Mouse (Mus musculus) G1E (cell line): ENCODE measurements around the gene Amhr2.

ENCODE experiments used
- CTCF ChIP-seq: IDR thresholded peaks from 2 replicates; pipeline ENCODE4 v1.5.1; 2012; ENCODE audit warnings: low read depth, low read length, inconsistent platforms, mixed read lengths
- GATA2 ChIP-seq: IDR thresholded peaks from 2 replicates; pipeline ENCODE4 v1.6.1; 2012; ENCODE audit warnings: low read depth, low read length, inconsistent platforms, borderline replicate concordance
- TAL1 ChIP-seq: conservative IDR thresholded peaks from 2 replicates; pipeline ENCODE4 v1.6.1; 2012; ENCODE audit warnings: low read depth, low read length, inconsistent platforms, mixed read lengths

DNA sequence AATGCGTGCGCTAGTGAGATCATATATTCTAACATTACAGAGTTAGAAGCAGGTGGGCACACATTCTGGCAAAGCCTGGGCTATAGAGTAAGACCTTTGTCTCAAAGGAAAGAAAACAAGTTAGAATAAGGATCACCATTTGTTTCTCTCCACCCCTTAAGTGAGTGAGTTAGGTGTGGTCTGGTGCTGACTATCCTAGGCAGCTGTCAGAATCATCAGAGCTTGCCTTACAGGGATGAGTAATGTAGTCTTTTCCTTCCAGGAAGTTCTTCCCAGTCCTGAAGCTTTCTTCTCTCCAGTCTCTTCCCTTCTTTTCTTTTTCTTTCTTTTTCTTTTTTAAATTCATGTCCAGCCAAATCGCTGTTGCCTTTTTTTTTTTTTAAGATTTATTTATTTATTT lies 43.0 kb upstream of the Amhr2 start:
- TF ChIP-seq CTCF = no peak
- no peak for TF ChIP-seq GATA2
- TF ChIP-seq TAL1 = no peak
